In the genomic region with DNA sequence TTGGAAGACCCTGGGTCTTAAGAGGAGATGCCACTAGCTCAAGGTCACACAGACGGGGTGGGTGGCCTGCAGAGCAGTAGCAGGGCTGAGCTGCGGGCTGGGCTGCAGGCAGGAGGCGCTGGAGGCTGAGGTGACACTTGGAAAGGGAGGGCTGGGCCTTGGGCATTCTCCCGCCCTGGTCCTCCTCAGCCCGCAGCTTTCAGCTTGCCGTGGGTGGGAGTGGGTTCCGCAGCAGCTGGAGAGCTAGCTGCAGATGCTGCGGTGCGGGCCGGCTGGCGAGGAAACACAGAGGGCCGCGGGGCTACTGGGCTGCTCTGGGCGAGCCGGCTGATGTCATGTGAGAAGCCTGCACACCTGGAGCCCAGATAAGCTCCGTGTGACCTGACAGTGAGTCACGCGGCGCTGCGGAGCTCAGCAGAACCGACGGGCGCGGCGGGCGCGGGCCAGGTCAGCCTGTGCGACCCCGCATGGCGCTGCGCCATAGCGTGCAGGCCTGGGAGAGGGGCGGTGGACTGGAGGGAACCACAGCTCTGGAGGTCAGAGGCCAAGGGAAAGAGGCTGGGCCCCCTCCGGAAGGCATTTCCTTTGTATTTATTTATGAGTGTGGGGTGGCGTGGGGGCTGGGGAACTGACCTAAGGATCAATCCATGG, we compare ENCODE assay signal across 9 mouse cellular contexts. TPM values are rescaled to one million over a fixed set of nuclear protein-coding genes. Genes with fewer than 3 reads are reported as not detected.
DNase-seq lines count a peak whose midpoint lies in the region; ATAC-seq and TF ChIP-seq lines count a peak whose summit lies in the region.
"Had no signal": no experiment of that assay in that cellular context is flagged by ENCODE, and none has a peak within 500 bp of the region (broad histone marks: within the 10 kb centered on the region; RNA-seq: fewer than 3 reads in every experiment).

No protein-coding gene starts in this region.

- no peaks in the 10 kb centered on the region for H3K27me3 ChIP-seq in liver, embryonic 13.5 days
- H3K27me3 ChIP-seq in thymus, adult 2 months (ENCODE audit: control insufficient read depth, insufficient read depth, low read length): no peaks in the 10 kb centered on the region

- H3K9ac ChIP-seq in liver, embryonic 13.5 days: peak overlapping the region; percentile 96

- no peaks in the 10 kb centered on the region for H3K9me3 ChIP-seq in liver, embryonic 13.5 days (replicated peaks)

- intact Hi-C loops in gastrocnemius, postnatal 36 days (cut with DNase I): no loop called here

- TF ChIP-seq POLR2A in thymus, adult 2 months (IDR thresholded peaks at IDR 0.05; ENCODE audit: control insufficient read depth, extremely low read depth, insufficient read depth, low read length, poor library complexity): no peak

- H3K4me1 ChIP-seq in liver, embryonic 13.5 days (replicated peaks): peaks cover 84% of the 10 kb centered on the region
- peaks cover 41% of the 10 kb centered on the region for H3K4me1 ChIP-seq in thymus, adult 2 months (replicated peaks; ENCODE audit: control insufficient read depth, insufficient read depth, low read length)

- peak overlapping the region; percentile 98 for H3K4me2 ChIP-seq in liver, embryonic 13.5 days

- peak; percentile 61 for ATAC-seq in granulocyte monocyte progenitor cell, adult 5-6 weeks (replicated peaks; ENCODE audit: poor library complexity, severe bottlenecking)
- ATAC-seq in liver, embryonic 13.5 days (ENCODE audit: low read depth): peak; percentile 60

- no peaks in the 10 kb centered on the region for H3K36me3 ChIP-seq in liver, embryonic 13.5 days
- no peaks in the 10 kb centered on the region for H3K36me3 ChIP-seq in thymus, adult 2 months (ENCODE audit: control insufficient read depth, insufficient read depth, low read length)

- TF ChIP-seq CTCF in thymus, adult 2 months (IDR thresholded peaks at IDR 0.05; ENCODE audit: borderline replicate concordance, control insufficient read depth, extremely low read depth, insufficient read depth, low read length, poor library complexity): peak; percentile 45; the same call in 1 of the 2 replicates

- WGBS in liver, embryonic 13.5 days (ENCODE audit: insufficient replicate concordance): 1% methylated on average over 35 of the region's 35 CpGs
- 6% methylated on average over 35 of the region's 35 CpGs for WGBS in thymus, adult 2 months

- H3K4me3 ChIP-seq in liver, embryonic 13.5 days (replicated peaks): peak overlapping the region; percentile 95
- peak overlapping the region; percentile 44 for H3K4me3 ChIP-seq in thymus, adult 2 months (ENCODE audit: control insufficient read depth, insufficient read depth, low read length)
- H3K4me3 ChIP-seq: myocyte had no signal

- peak; percentile 19 for DNase-seq in gastrocnemius, adult 18-20 months (ENCODE audit: low spot score)
- no peak for DNase-seq in gastrocnemius, postnatal 36 days
- peak; percentile 36 to 49 for DNase-seq in cerebellum, postnatal 36 days
- peak; percentile 83 for DNase-seq in kidney, adult 18-20 months
- DNase-seq in liver, embryonic 13.5 days: peak; percentile 57
- peak; percentile 20 to 21 for DNase-seq in natural killer cell, adult 2 months (ENCODE audit: low spot score in 2 of 2)
- DNase-seq in thymus, adult 2 months: peak; percentile 61

- H3K27ac ChIP-seq in liver, embryonic 13.5 days: peak overlapping the region; percentile 92
- H3K27ac ChIP-seq in thymus, adult 2 months (ENCODE audit: control insufficient read depth, insufficient read depth, low read length): no peak overlapping the region

RNA-seq across cellular contexts. Expression of gene Myo18a, which starts 3.4 kb away (rescaled TPM):
- 100 to 1,000 TPM; 309 to 319 TPM for total RNA-seq in gastrocnemius, adult 18-20 months (2021)
- total RNA-seq in gastrocnemius, postnatal 36 days (2021): 100 to 1,000 TPM; 331 to 334 TPM
- 31.9 and 49.3 TPM in 2 replicates for total RNA-seq in granulocyte monocyte progenitor cell, adult 5-6 weeks (2014; fragmentation: Nextera tagmentation)
- total RNA-seq in granulocyte monocyte progenitor cell, adult 5-6 weeks (2017): 62.6 and 66.5 TPM in 2 replicates
- 17.3 and 21.8 TPM in 2 replicates for polyA plus RNA-seq in liver, embryonic 13.5 days (2015; fragmentation: Nextera tagmentation; extraction: Ambion mirVana)
- 105 and 122 TPM in 2 replicates for polyA plus RNA-seq in thymus, adult 2 months (2012; rRNA removed)

RNA-seq across cellular contexts. Expression of gene Gm10277, which starts 21.1 kb away (rescaled TPM):
- total RNA-seq in gastrocnemius, adult 18-20 months (2021): not detected
- total RNA-seq in gastrocnemius, postnatal 36 days (2021): not detected
- not detected in 2 replicates for total RNA-seq in granulocyte monocyte progenitor cell, adult 5-6 weeks (2014; fragmentation: Nextera tagmentation)
- total RNA-seq in granulocyte monocyte progenitor cell, adult 5-6 weeks (2017): 1.0 TPM in 1 of 2 replicates, not detected in the other
- 0.57 and 0.78 TPM in 2 replicates for polyA plus RNA-seq in liver, embryonic 13.5 days (2015; fragmentation: Nextera tagmentation; extraction: Ambion mirVana)
- polyA plus RNA-seq in thymus, adult 2 months (2012; rRNA removed): not detected in 2 replicates

RNA-seq across cellular contexts. Expression of gene Cryba1, which starts 41.4 kb away (rescaled TPM):
- total RNA-seq in gastrocnemius, adult 18-20 months (2021): not detected
- total RNA-seq in gastrocnemius, postnatal 36 days (2021): not detected
- not detected in 2 replicates for total RNA-seq in granulocyte monocyte progenitor cell, adult 5-6 weeks (2014; fragmentation: Nextera tagmentation)
- total RNA-seq in granulocyte monocyte progenitor cell, adult 5-6 weeks (2017): not detected in 2 replicates
- 0.24 TPM in 1 of 2 replicates, not detected in the other for polyA plus RNA-seq in liver, embryonic 13.5 days (2015; fragmentation: Nextera tagmentation; extraction: Ambion mirVana)
- polyA plus RNA-seq in thymus, adult 2 months (2012; rRNA removed): 0.13 and 0.36 TPM in 2 replicates
- polyA plus RNA-seq: myocyte had no signal

Comparison
In these comparisons a context has a peak if more than half of its experiments do, and no peak if none do; other contexts are left out.
1. DNase-seq: peak in gastrocnemius, adult 18-20 months (single experiment), cerebellum, postnatal 36 days (2 of 2), kidney, adult 18-20 months (single experiment), liver, embryonic 13.5 days (single experiment), natural killer cell, adult 2 months (2 of 2) and thymus, adult 2 months (single experiment); none in gastrocnemius, postnatal 36 days (0 of 2).
2. RNA of gene Myo18a, which starts 3.4 kb away (total RNA-seq): 331 to 334 TPM in gastrocnemius, postnatal 36 days and 309 to 319 TPM in gastrocnemius, adult 18-20 months; 31.9 to 66.5 TPM in granulocyte monocyte progenitor cell, adult 5-6 weeks; every median in the first group is over 4 times any median in the second.